Mouse (Mus musculus): ENCODE results near the gene Kalrn.

The Kalrn gene

GRCm38 (mm10) chr16:34311577-34311976, 261.8 kb downstream of the Kalrn start:
- TF ChIP-seq GATA4 (IDR thresholded peaks at IDR 0.05; ENCODE audit: insufficient replicate concordance, low read length): no peak

- no peak for TF ChIP-seq GATA4 (IDR thresholded peaks at IDR 0.05; ENCODE audit: insufficient replicate concordance, low read length)
These were observed 263.0 kb downstream of the Kalrn start for GRCm38 (mm10) chr16:34310363-34310762.

- no peak for TF ChIP-seq GATA4 (IDR thresholded peaks at IDR 0.05; ENCODE audit: insufficient replicate concordance, low read length)
These were observed 265.0 kb downstream of the Kalrn start for GRCm38 (mm10) chr16:34308324-34308723.

GRCm38 (mm10) chr16:34307458-34307857, 265.9 kb downstream of the Kalrn start:
- no peak for TF ChIP-seq GATA4 (IDR thresholded peaks at IDR 0.05; ENCODE audit: insufficient replicate concordance, low read length)

GRCm38 (mm10) chr16:34305586-34305985, 267.7 kb downstream of the Kalrn start:
- TF ChIP-seq GATA4 (IDR thresholded peaks at IDR 0.05; ENCODE audit: insufficient replicate concordance, low read length): no peak

- TF ChIP-seq GATA4 (IDR thresholded peaks at IDR 0.05; ENCODE audit: insufficient replicate concordance, low read length): no peak
These were observed 270.8 kb downstream of the Kalrn start for GRCm38 (mm10) chr16:34302503-34302902.

- no peak for TF ChIP-seq GATA4 (IDR thresholded peaks at IDR 0.05; ENCODE audit: insufficient replicate concordance, low read length)
These were observed 271.3 kb downstream of the Kalrn start for GRCm38 (mm10) chr16:34302063-34302462.

- no peak for TF ChIP-seq GATA4 (IDR thresholded peaks at IDR 0.05; ENCODE audit: insufficient replicate concordance, low read length)
These were observed 274.1 kb downstream of the Kalrn start for GRCm38 (mm10) chr16:34299226-34299625.

GRCm38 (mm10) chr16:34297911-34298682, 275.2 kb downstream of the Kalrn start:
- no peak for TF ChIP-seq GATA4 (IDR thresholded peaks at IDR 0.05; ENCODE audit: insufficient replicate concordance, low read length)

GRCm38 (mm10) chr16:34294568-34294967, 278.8 kb downstream of the Kalrn start:
- TF ChIP-seq GATA4 (IDR thresholded peaks at IDR 0.05; ENCODE audit: insufficient replicate concordance, low read length): no peak

GRCm38 (mm10) chr16:34293675-34294074, 279.7 kb downstream of the Kalrn start:
- TF ChIP-seq GATA4 (IDR thresholded peaks at IDR 0.05; ENCODE audit: insufficient replicate concordance, low read length): no peak

- no peak for TF ChIP-seq GATA4 (IDR thresholded peaks at IDR 0.05; ENCODE audit: insufficient replicate concordance, low read length)
These were observed 283.7 kb downstream of the Kalrn start for GRCm38 (mm10) chr16:34289583-34289982.

GRCm38 (mm10) chr16:34282026-34282425, 291.3 kb downstream of the Kalrn start:
- no peak for TF ChIP-seq GATA4 (IDR thresholded peaks at IDR 0.05; ENCODE audit: insufficient replicate concordance, low read length)

- no peak for TF ChIP-seq GATA4 (IDR thresholded peaks at IDR 0.05; ENCODE audit: insufficient replicate concordance, low read length)
These were observed 293.5 kb downstream of the Kalrn start for GRCm38 (mm10) chr16:34279654-34280383.

GRCm38 (mm10) chr16:34278249-34278790, 295.0 kb downstream of the Kalrn start:
- no peak for TF ChIP-seq GATA4 (IDR thresholded peaks at IDR 0.05; ENCODE audit: insufficient replicate concordance, low read length)

GRCm38 (mm10) chr16:34274607-34275006, 298.7 kb downstream of the Kalrn start:
- TF ChIP-seq GATA4 (IDR thresholded peaks at IDR 0.05; ENCODE audit: insufficient replicate concordance, low read length): no peak

Measured in liver, adult (tissue).